Mouse (Mus musculus) thymus, adult 2 months (tissue): Measurements from ENCODE around the gene Gas2. TPM values are rescaled to one million over a fixed set of nuclear protein-coding genes. Genes with fewer than 3 reads are reported as not detected.

Source experiments
- DNase-seq: peaks from one replicate; pipeline ENCODE4 v3.0.0; 2021
- H3K27ac ChIP-seq: fragments of 200-500 bp; 2 replicates; pipeline ENCODE4 v1.5.1; 2012; ENCODE audit warnings: low read length, control low read depth; ENCODE audit not compliant: control insufficient read depth, insufficient read depth
- H3K27me3 ChIP-seq: fragments of 200-500 bp; 2 replicates; pipeline ENCODE4 v1.6.1; 2012; ENCODE audit warnings: mild to moderate bottlenecking, low read length, moderate library complexity, mixed read lengths; ENCODE audit not compliant: control insufficient read depth, insufficient read depth
- H3K36me3 ChIP-seq: fragments of 200-500 bp; 2 replicates; pipeline ENCODE4 v1.6.1; 2012; ENCODE audit warnings: mild to moderate bottlenecking, low read length, moderate library complexity; ENCODE audit not compliant: control insufficient read depth, insufficient read depth
- H3K4me1 ChIP-seq: fragments of 200-500 bp; replicated peaks from 2 replicates; pipeline ENCODE4 v1.6.1; 2012; ENCODE audit warnings: low read length; ENCODE audit not compliant: control insufficient read depth, insufficient read depth
- H3K4me3 ChIP-seq: fragments of 200-500 bp; 2 replicates; pipeline ENCODE4 v1.5.1; 2012; ENCODE audit warnings: mild to moderate bottlenecking, low read length, control low read depth, moderate library complexity; ENCODE audit not compliant: control insufficient read depth, insufficient read depth
- CTCF ChIP-seq: fragments of 200-500 bp; IDR thresholded peaks from 2 replicates; pipeline ENCODE4 v1.5.1; 2012; ENCODE audit warnings: mild to moderate bottlenecking, control low read depth, low read length, moderate library complexity, borderline replicate concordance; ENCODE audit not compliant: control insufficient read depth, poor library complexity, insufficient read depth; ENCODE audit errors: extremely low read depth
- POLR2A ChIP-seq: fragments of 200-500 bp; IDR thresholded peaks from 2 replicates; pipeline ENCODE4 v1.6.1; 2012; ENCODE audit warnings: mild to moderate bottlenecking, low read length, control low read depth, moderate library complexity; ENCODE audit not compliant: control insufficient read depth, poor library complexity, insufficient read depth; ENCODE audit errors: extremely low read depth
- WGBS: fragments of 180-500 bp; shearing (Covaris S2); methylation state at CpG from one replicate; pipeline ENCODE4 v1.1.7; 2018; 5-methylcytosine and 5-hydroxymethylcytosine counted together
- polyA plus RNA-seq: library from polyadenylated mRNA; depleted of rRNA; stranded (reverse); fragments of >200 nt; gene quantifications from 2 replicates; pipeline ENCODE4 v1.2.3, GENCODE M21; 2012

Gene Gas2
- polyA plus RNA-seq, 1 experiment: 2.4 TPM

DNA sequence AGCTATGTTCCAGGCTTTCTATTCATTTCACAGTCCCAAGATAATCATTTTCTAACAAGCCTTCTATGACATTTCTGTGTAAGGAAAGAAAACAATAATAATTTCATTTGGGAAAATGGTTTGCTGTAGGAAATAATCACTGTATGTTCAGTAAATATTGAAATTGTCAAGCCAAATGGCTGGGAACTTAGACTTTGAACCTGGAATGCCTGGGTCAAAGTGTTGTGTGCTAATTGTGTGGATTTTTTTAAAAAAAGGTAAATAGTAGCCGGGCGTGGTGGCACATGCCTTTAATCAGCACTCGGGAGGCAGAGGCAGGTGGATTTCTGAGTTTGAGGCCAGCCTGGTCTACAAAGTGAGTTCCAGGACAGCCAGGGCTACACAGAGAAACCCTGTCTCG, 31.2 kb downstream of the Gas2 start:
- no peaks in the 10 kb centered on the region for H3K4me1 ChIP-seq
- TF ChIP-seq POLR2A: no peak
- no peak for TF ChIP-seq CTCF
- DNase-seq: no peak
- no peaks in the 10 kb centered on the region for H3K27me3 ChIP-seq
- H3K36me3 ChIP-seq: no peaks in the 10 kb centered on the region
- H3K27ac ChIP-seq: no peak overlapping the region
- H3K4me3 ChIP-seq: no peak overlapping the region
- WGBS: 86% methylated on average over 4 of the region's 4 CpGs

DNA sequence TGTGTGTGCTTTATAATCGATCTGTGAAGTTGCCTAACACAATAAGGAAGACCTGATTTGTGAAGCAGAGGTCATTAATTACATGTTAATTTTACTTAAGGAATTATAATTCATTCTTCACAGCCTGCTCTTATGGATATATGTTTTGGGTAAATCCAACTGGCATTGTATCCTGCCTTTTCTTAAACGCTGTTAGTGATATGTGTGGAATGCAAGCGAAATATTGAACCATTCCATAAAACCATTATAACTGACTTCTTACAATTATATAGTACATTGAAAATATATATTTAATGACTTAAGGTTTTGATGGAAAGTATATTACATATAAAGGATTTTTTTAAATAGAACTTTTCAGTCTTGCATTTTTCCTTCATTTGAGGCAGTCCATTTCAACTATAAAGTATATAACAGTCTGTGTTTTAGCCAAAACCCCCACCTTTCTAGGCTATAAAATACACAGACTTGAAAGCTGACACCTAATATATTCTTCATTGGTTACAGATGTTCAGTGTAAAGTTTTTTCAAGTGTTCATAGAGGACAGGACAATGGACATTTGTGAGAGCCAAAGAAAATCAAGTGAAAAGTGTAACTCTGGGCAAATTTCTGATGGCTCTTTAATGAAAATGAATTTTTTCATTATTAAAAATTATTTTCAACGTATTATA, 32.5 kb downstream of the Gas2 start:
- WGBS: 86% methylated on average over 4 of the region's 4 CpGs

GRCm38 (mm10) chr7:51894939-51895338, 33.1 kb downstream of the Gas2 start:
- no peaks in the 10 kb centered on the region for H3K27me3 ChIP-seq
- H3K27ac ChIP-seq: no peak overlapping the region
- no peaks in the 10 kb centered on the region for H3K4me1 ChIP-seq
- no peak for DNase-seq
- no peak overlapping the region for H3K4me3 ChIP-seq
- 83% methylated on average over 2 of the region's 2 CpGs for WGBS
- H3K36me3 ChIP-seq: no peaks in the 10 kb centered on the region
- TF ChIP-seq POLR2A (no peak), CTCF (no peak)

More for the DNA sequence above, 32.5 kb downstream of the Gas2 start:
- Histone ChIP-seq H3K4me1 (no peaks in the 10 kb centered on the region), H3K27ac (no peak overlapping the region), H3K4me3 (no peak overlapping the region), H3K27me3 (no peaks in the 10 kb centered on the region), H3K36me3 (no peaks in the 10 kb centered on the region)
- TF ChIP-seq POLR2A (no peak), CTCF (no peak)
- DNase-seq: no peak

GRCm38 (mm10) chr7:51899066-51899465, 37.3 kb downstream of the Gas2 start:
- no peak for DNase-seq
- H3K4me3 ChIP-seq: no peak overlapping the region
- no peak overlapping the region for H3K27ac ChIP-seq
- H3K4me1 ChIP-seq: no peaks in the 10 kb centered on the region
- no peaks in the 10 kb centered on the region for H3K27me3 ChIP-seq
- no peaks in the 10 kb centered on the region for H3K36me3 ChIP-seq
- no peak for TF ChIP-seq POLR2A
- no peak for TF ChIP-seq CTCF
- WGBS: 87% methylated on average over 6 of the region's 6 CpGs

DNA sequence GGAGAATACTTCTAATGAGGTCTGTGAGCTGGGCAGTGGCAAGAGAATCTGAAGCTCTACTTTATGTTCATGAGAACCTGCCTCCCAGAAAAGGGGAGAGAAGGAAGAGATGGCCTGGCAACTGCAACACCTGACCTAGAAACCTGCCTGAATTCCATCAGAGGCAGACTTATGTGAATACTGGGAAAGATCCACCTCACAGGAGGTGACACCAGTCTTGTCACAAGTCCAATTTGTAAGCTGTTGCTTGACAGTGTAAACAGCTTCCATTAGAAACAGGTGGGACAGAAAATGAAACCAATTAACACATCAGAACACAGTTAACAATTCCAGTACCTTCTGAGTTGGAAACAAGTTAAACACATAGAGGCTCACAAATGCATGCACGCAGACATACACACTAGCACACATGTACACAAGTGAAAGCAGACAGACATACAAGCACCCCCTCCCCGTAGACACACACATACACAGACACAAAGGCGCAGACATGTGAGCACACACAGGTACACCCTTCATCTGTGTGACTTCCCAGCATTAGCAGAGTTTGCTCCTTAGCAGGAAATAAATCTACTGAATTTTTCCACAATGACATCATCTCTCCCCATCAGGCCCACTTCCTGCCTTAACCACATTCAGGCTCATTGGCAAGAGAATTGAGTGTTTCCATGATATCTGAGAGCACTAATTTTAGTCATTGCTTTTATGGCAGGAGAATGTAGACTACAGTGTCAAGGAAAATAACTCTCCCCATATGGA, 51.7 kb downstream of the Gas2 start:
- Histone ChIP-seq H3K27ac (no peak overlapping the region), H3K36me3 (no peaks in the 10 kb centered on the region), H3K4me3 (no peak overlapping the region), H3K4me1 (no peaks in the 10 kb centered on the region), H3K27me3 (no peaks in the 10 kb centered on the region)
- WGBS: 86% methylated on average over 3 of the region's 3 CpGs
- no peak for DNase-seq
- TF ChIP-seq POLR2A (no peak), CTCF (no peak)

DNA sequence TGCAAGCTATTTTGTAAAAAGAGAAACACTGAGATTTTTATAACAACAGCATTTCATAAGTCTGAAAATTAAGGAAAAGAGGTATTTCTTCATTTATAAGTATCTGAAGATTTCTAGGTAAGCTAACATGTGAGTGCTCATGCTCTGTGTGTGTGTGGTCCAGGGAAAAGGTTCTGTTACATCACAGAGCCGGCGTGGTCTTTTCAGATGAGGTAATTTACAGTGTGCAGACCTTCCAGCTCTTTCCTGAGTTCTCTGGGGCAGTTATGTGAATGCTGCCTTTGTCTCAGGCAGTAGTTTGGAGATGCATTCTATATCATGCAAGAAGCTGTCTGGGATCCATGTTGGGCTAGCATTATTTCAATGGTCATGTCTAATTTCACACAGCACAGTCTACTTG, 52.3 kb downstream of the Gas2 start:
- no peak for DNase-seq
- Histone ChIP-seq H3K4me3 (no peak overlapping the region), H3K27me3 (no peaks in the 10 kb centered on the region), H3K27ac (no peak overlapping the region), H3K36me3 (no peaks in the 10 kb centered on the region), H3K4me1 (no peaks in the 10 kb centered on the region)
- TF ChIP-seq CTCF (no peak), POLR2A (no peak)
- WGBS: 81% methylated on average over 2 of the region's 2 CpGs
